Comparison of ENCODE assay signal across 35 mouse cellular contexts in genomic region chr3:62402466-62402865, GRCm38 (mm10).
"Had no signal": no experiment of that assay in that cellular context is flagged by ENCODE, and none has a peak within 500 bp of the region (broad histone marks: within the 10 kb centered on the region; RNA-seq: fewer than 3 reads in every experiment).

No protein-coding gene starts in this region.

- H3K4me3 ChIP-seq: heart, embryonic 10.5 days; heart, embryonic 12.5 days; heart, embryonic 13.5 days; heart, embryonic 15.5 days; hindbrain, embryonic 10.5 days; hindbrain, embryonic 12.5 days; hindbrain, embryonic 13.5 days; hindbrain, embryonic 15.5 days; intestine, embryonic 15.5 days; kidney, embryonic 15.5 days; left cerebral cortex, adult 2 months had no signal

- H3K9me3 ChIP-seq: heart, embryonic 10.5 days; heart, embryonic 12.5 days; heart, embryonic 13.5 days; heart, embryonic 15.5 days; hindbrain, embryonic 10.5 days; hindbrain, embryonic 12.5 days; hindbrain, embryonic 13.5 days; hindbrain, embryonic 15.5 days; intestine, embryonic 15.5 days; kidney, embryonic 15.5 days had no signal

- H3K4me2 ChIP-seq: heart, embryonic 11.5 days; heart, embryonic 12.5 days; heart, embryonic 13.5 days; heart, embryonic 15.5 days; hindbrain, embryonic 12.5 days; hindbrain, embryonic 13.5 days; hindbrain, embryonic 14.5 days; hindbrain, embryonic 15.5 days; intestine, embryonic 15.5 days; kidney, embryonic 15.5 days had no signal

- H3K4me1 ChIP-seq: heart, embryonic 10.5 days; hindbrain, embryonic 10.5 days; hindbrain, embryonic 12.5 days; hindbrain, embryonic 13.5 days; hindbrain, embryonic 15.5 days; intestine, embryonic 15.5 days; kidney, embryonic 15.5 days had no signal

- H3K27ac ChIP-seq: heart, embryonic 10.5 days; heart, embryonic 13.5 days; heart, embryonic 15.5 days; hindbrain, embryonic 10.5 days; hindbrain, embryonic 12.5 days; hindbrain, embryonic 13.5 days; hindbrain, embryonic 14.5 days; hindbrain, embryonic 15.5 days; hindbrain, postnatal 0 days; intestine, embryonic 15.5 days; kidney, embryonic 15.5 days; kidney, postnatal 0 days; left cerebral cortex, adult 2 months had no signal

- H3K9ac ChIP-seq: heart, embryonic 12.5 days; heart, embryonic 13.5 days; heart, embryonic 15.5 days; hindbrain, embryonic 12.5 days; hindbrain, embryonic 13.5 days; hindbrain, embryonic 14.5 days; hindbrain, embryonic 15.5 days; intestine, embryonic 15.5 days; kidney, embryonic 15.5 days had no signal

- ATAC-seq: hindbrain, embryonic 16.5 days; hindbrain, postnatal 0 days; inflammation-experienced regulatory T-cells, adult 6 months; intestine, embryonic 15.5 days; intestine, embryonic 16.5 days; intestine, postnatal 0 days had no signal

- H3K27me3 ChIP-seq: heart, embryonic 12.5 days; heart, embryonic 13.5 days; heart, embryonic 15.5 days; hindbrain, embryonic 12.5 days; hindbrain, embryonic 13.5 days; hindbrain, embryonic 15.5 days; intestine, embryonic 15.5 days; kidney, embryonic 15.5 days had no signal

- H3K36me3 ChIP-seq: heart, embryonic 10.5 days; heart, embryonic 12.5 days; heart, embryonic 13.5 days; heart, embryonic 15.5 days; hindbrain, embryonic 10.5 days; hindbrain, embryonic 12.5 days; hindbrain, embryonic 13.5 days; hindbrain, embryonic 15.5 days; intestine, embryonic 15.5 days; kidney, embryonic 15.5 days had no signal

- DNase-seq: heart, postnatal 10 days; heart, postnatal 14 days; heart, postnatal 36 days; heart, postnatal 4 days; kidney, adult 11 months; kidney, adult 18-20 months; kidney, adult 2 months; kidney, adult 8-10 months; kidney, adult 9 months; kidney, postnatal 10 days; kidney, postnatal 14 days; kidney, postnatal 25 days; kidney, postnatal 36 days; kidney, postnatal 4 days; layer of hippocampus, adult 9-11 months; layer of hippocampus, postnatal 36 days had no signal
